In genomic region chr3:108189897-108190296, GRCm38 (mm10) we compare ENCODE assay signal across 15 mouse cellular contexts. TPM values are rescaled to one million over a fixed set of nuclear protein-coding genes. Genes with fewer than 3 reads are reported as not detected.
DNase-seq lines count a peak whose midpoint lies in the region; ATAC-seq and TF ChIP-seq lines count a peak whose summit lies in the region.
"Had no signal": no experiment of that assay in that cellular context is flagged by ENCODE, and none has a peak within 500 bp of the region (broad histone marks: within the 10 kb centered on the region; RNA-seq: fewer than 3 reads in every experiment).

No protein-coding gene starts in this region.

- peak; percentile 2 to 12 for DNase-seq in heart, adult 2 months
- no peak for DNase-seq in heart, adult 9 months (ENCODE audit: low spot score in 2 of 2)
- DNase-seq in limb, embryonic 10.5 days (ENCODE audit: low spot score): no peak
- peak; percentile 1 for DNase-seq in urinary bladder, postnatal 14 days (ENCODE audit: low spot score)
- no peak for DNase-seq in urinary bladder, postnatal 25 days (ENCODE audit: low spot score)
- peak; percentile 12 for DNase-seq in stomach, postnatal 0 days (ENCODE audit: low spot score)
- DNase-seq: adrenal gland, adult 2 months; kidney, adult 11 months; kidney, postnatal 4 days; spleen, adult 18-20 months had no signal

- 24% methylated on average over 5 of the region's 5 CpGs for WGBS in heart, adult 2 months
- 54% methylated on average over 5 of the region's 5 CpGs for WGBS in limb, embryonic 13.5 days
- WGBS in limb, embryonic 10.5 days: 69% methylated on average over 5 of the region's 5 CpGs
- 29% methylated on average over 5 of the region's 5 CpGs for WGBS in stomach, postnatal 0 days

- H3K4me3 ChIP-seq in heart, adult 2 months: no peak overlapping the region
- no peak overlapping the region for H3K4me3 ChIP-seq in limb, embryonic 13.5 days
- H3K4me3 ChIP-seq in limb, embryonic 10.5 days: no peak overlapping the region
- no peak overlapping the region for H3K4me3 ChIP-seq in stomach, postnatal 0 days (ENCODE audit: low read depth, low read length)

- intact Hi-C loops in heart, adult 2 months (cut with DNase I): no loop called here

- no peaks in the 10 kb centered on the region for H3K27me3 ChIP-seq in heart, adult 2 months (ENCODE audit: control insufficient read depth, insufficient read depth, low read length)
- peaks cover 21% of the 10 kb centered on the region for H3K27me3 ChIP-seq in limb, embryonic 13.5 days
- H3K27me3 ChIP-seq in limb, embryonic 10.5 days (ENCODE audit: low read depth, poor library complexity, severe bottlenecking): peaks cover 30% of the 10 kb centered on the region
- H3K27me3 ChIP-seq in stomach, postnatal 0 days (ENCODE audit: control insufficient read depth, insufficient read depth, low read length): no peaks in the 10 kb centered on the region

- no peak overlapping the region for H3K27ac ChIP-seq in heart, adult 2 months
- H3K27ac ChIP-seq in limb, embryonic 13.5 days: no peak overlapping the region
- no peak overlapping the region for H3K27ac ChIP-seq in limb, embryonic 10.5 days
- H3K27ac ChIP-seq in stomach, postnatal 0 days (replicated peaks): no peak overlapping the region

- peaks cover 6% of the 10 kb centered on the region; the same call in 1 of the 2 replicates for H3K4me1 ChIP-seq in heart, adult 2 months (ENCODE audit: control insufficient read depth, insufficient read depth, low read length)
- H3K4me1 ChIP-seq in limb, embryonic 13.5 days: peaks cover 16% of the 10 kb centered on the region; the same call in 1 of the 2 replicates
- H3K4me1 ChIP-seq in limb, embryonic 10.5 days: peaks cover 43% of the 10 kb centered on the region
- H3K4me1 ChIP-seq in stomach, postnatal 0 days (replicated peaks; ENCODE audit: control insufficient read depth, insufficient read depth): no peaks in the 10 kb centered on the region

- H3K9me3 ChIP-seq in limb, embryonic 13.5 days: no peaks in the 10 kb centered on the region
- H3K9me3 ChIP-seq in limb, embryonic 10.5 days (replicated peaks): no peaks in the 10 kb centered on the region
- no peaks in the 10 kb centered on the region for H3K9me3 ChIP-seq in stomach, postnatal 0 days (ENCODE audit: control insufficient read depth, low read length)

- no peaks in the 10 kb centered on the region for H3K36me3 ChIP-seq in heart, adult 2 months (ENCODE audit: control insufficient read depth, insufficient read depth, low read length)
- H3K36me3 ChIP-seq in limb, embryonic 13.5 days: peaks cover 3% of the 10 kb centered on the region; the same call in 1 of the 2 replicates
- 0 out of 2 replicates have a peak, but pooled peaks cover 9% of the 10 kb centered on the region for H3K36me3 ChIP-seq in limb, embryonic 10.5 days
- no peaks in the 10 kb centered on the region for H3K36me3 ChIP-seq in stomach, postnatal 0 days (ENCODE audit: control insufficient read depth, insufficient read depth, low read length)

- no peak overlapping the region for H3K9ac ChIP-seq in heart, adult 2 months (ENCODE audit: low read depth, low read length)
- H3K9ac ChIP-seq in limb, embryonic 13.5 days: peak overlapping the region; percentile 19; the same call in 1 of the 2 replicates
- peak overlapping the region; percentile 13; the same call in 1 of the 2 replicates for H3K9ac ChIP-seq in stomach, postnatal 0 days (ENCODE audit: low read length)

- TF ChIP-seq EP300 in heart, adult 2 months (IDR thresholded peaks at IDR 0.05; ENCODE audit: insufficient read depth, low read depth, low read length): no peak
- TF ChIP-seq EP300 in stomach, postnatal 0 days (optimal IDR thresholded peaks at IDR 0.05): no peak

- no peak for TF ChIP-seq CTCF in heart, adult 2 months (IDR thresholded peaks at IDR 0.05)
- no peak for TF ChIP-seq CTCF in stomach, postnatal 0 days (IDR thresholded peaks at IDR 0.05; ENCODE audit: low read depth)

- TF ChIP-seq POLR2A in heart, adult 2 months (IDR thresholded peaks at IDR 0.05; ENCODE audit: insufficient read depth, low read depth, low read length): no peak

- no peak for ATAC-seq in limb, embryonic 13.5 days (ENCODE audit: low FRiP score, low read depth)
- ATAC-seq in stomach, postnatal 0 days (ENCODE audit: low FRiP score, low TSS enrichment): no peak
- no peak for ATAC-seq in megakaryocyte-erythroid progenitor cell, adult 5-6 weeks (replicated peaks; ENCODE audit: low FRiP score, low TSS enrichment, poor library complexity, severe bottlenecking)

- H3K4me2 ChIP-seq in limb, embryonic 13.5 days (replicated peaks): no peak overlapping the region
- H3K4me2 ChIP-seq in stomach, postnatal 0 days (replicated peaks; ENCODE audit: low read depth): peak overlapping the region; percentile 17; the same call in 1 of the 2 replicates

- no peaks in the 10 kb centered on the region for H3K79me2 ChIP-seq in heart, adult 2 months (replicated peaks; ENCODE audit: control insufficient read depth, insufficient read depth, low read length)

RNA-seq across cellular contexts. Expression of gene Amigo1, which starts 3.8 kb away (rescaled TPM):
- total RNA-seq in heart, adult 2 months (2021): 10 to 100 TPM; 16.8 to 17.7 TPM
- 16.4 and 18.6 TPM in 2 replicates for polyA plus RNA-seq in heart, adult 2 months (2012; rRNA removed)
- polyA plus RNA-seq in limb, embryonic 13.5 days (2015; fragmentation: Nextera tagmentation; extraction: Ambion mirVana): 4.3 and 4.4 TPM in 2 replicates
- polyA plus RNA-seq in limb, embryonic 10.5 days (2016; fragmentation: Nextera tagmentation; extraction: Ambion mirVana): 2.6 and 3.0 TPM in 2 replicates
- polyA plus RNA-seq in stomach, postnatal 0 days (2015; fragmentation: Nextera tagmentation; extraction: Ambion mirVana): 3.0 and 3.5 TPM in 2 replicates
- 1.3 and 2.3 TPM in 2 replicates for total RNA-seq in megakaryocyte-erythroid progenitor cell, adult 5-6 weeks (2014; fragmentation: Nextera tagmentation)
- 0.66 and 1.9 TPM in 2 replicates for total RNA-seq in megakaryocyte-erythroid progenitor cell, adult 5-6 weeks (2017)

RNA-seq across cellular contexts. Expression of gene Cyb561d1, which starts 11.1 kb away (rescaled TPM):
- total RNA-seq in heart, adult 2 months (2021): 1 to 10 TPM; 4.9 to 5.4 TPM
- 5.7 and 7.1 TPM in 2 replicates for polyA plus RNA-seq in heart, adult 2 months (2012; rRNA removed)
- 1.8 and 2.1 TPM in 2 replicates for polyA plus RNA-seq in limb, embryonic 13.5 days (2015; fragmentation: Nextera tagmentation; extraction: Ambion mirVana)
- 1.6 and 2.1 TPM in 2 replicates for polyA plus RNA-seq in limb, embryonic 10.5 days (2016; fragmentation: Nextera tagmentation; extraction: Ambion mirVana)
- 5.5 TPM in 2 replicates for polyA plus RNA-seq in stomach, postnatal 0 days (2015; fragmentation: Nextera tagmentation; extraction: Ambion mirVana)
- total RNA-seq in megakaryocyte-erythroid progenitor cell, adult 5-6 weeks (2014; fragmentation: Nextera tagmentation): 3.8 and 5.0 TPM in 2 replicates
- total RNA-seq in megakaryocyte-erythroid progenitor cell, adult 5-6 weeks (2017): 3.5 and 4.6 TPM in 2 replicates

RNA-seq across cellular contexts. Expression of gene Atxn7l2, which starts 20.8 kb away (rescaled TPM):
- total RNA-seq in heart, adult 2 months (2021): 1 to 10 TPM; 1.8 to 2.6 TPM
- polyA plus RNA-seq in heart, adult 2 months (2012; rRNA removed): 4.1 and 4.2 TPM in 2 replicates
- 25.4 and 26.7 TPM in 2 replicates for polyA plus RNA-seq in limb, embryonic 13.5 days (2015; fragmentation: Nextera tagmentation; extraction: Ambion mirVana)
- 23.3 and 25.7 TPM in 2 replicates for polyA plus RNA-seq in limb, embryonic 10.5 days (2016; fragmentation: Nextera tagmentation; extraction: Ambion mirVana)
- polyA plus RNA-seq in stomach, postnatal 0 days (2015; fragmentation: Nextera tagmentation; extraction: Ambion mirVana): 4.3 and 4.8 TPM in 2 replicates
- 8.3 and 12.1 TPM in 2 replicates for total RNA-seq in megakaryocyte-erythroid progenitor cell, adult 5-6 weeks (2014; fragmentation: Nextera tagmentation)
- total RNA-seq in megakaryocyte-erythroid progenitor cell, adult 5-6 weeks (2017): 1.9 and 3.2 TPM in 2 replicates

RNA-seq across cellular contexts. Expression of gene Gpr61, which starts 35.2 kb away (rescaled TPM):
- not detected for total RNA-seq in heart, adult 2 months (2021)
- polyA plus RNA-seq in heart, adult 2 months (2012; rRNA removed): 0.04 TPM in 1 of 2 replicates, not detected in the other
- polyA plus RNA-seq in limb, embryonic 13.5 days (2015; fragmentation: Nextera tagmentation; extraction: Ambion mirVana): 0.09 and 0.19 TPM in 2 replicates
- polyA plus RNA-seq in limb, embryonic 10.5 days (2016; fragmentation: Nextera tagmentation; extraction: Ambion mirVana): 0.08 TPM in 1 of 2 replicates, not detected in the other
- polyA plus RNA-seq in stomach, postnatal 0 days (2015; fragmentation: Nextera tagmentation; extraction: Ambion mirVana): 0.11 TPM in 2 replicates
- total RNA-seq in megakaryocyte-erythroid progenitor cell, adult 5-6 weeks (2014; fragmentation: Nextera tagmentation): not detected in 2 replicates
- not detected in 2 replicates for total RNA-seq in megakaryocyte-erythroid progenitor cell, adult 5-6 weeks (2017)
- total RNA-seq: granulocyte monocyte progenitor cell, adult 5-6 weeks; liver, adult 2 months; megakaryocyte progenitor cell, adult 5-6 weeks had no signal
- polyA plus RNA-seq: liver, adult 2 months had no signal

RNA-seq across cellular contexts. Expression of gene Sypl2, which starts 36.6 kb away (rescaled TPM):
- total RNA-seq in heart, adult 2 months (2021): 1 to 10 TPM in 1 of 2 experiments, under 1 TPM in 1; 0.77 to 1.2 TPM
- 0.44 and 0.64 TPM in 2 replicates for polyA plus RNA-seq in heart, adult 2 months (2012; rRNA removed)
- 1.4 and 1.7 TPM in 2 replicates for polyA plus RNA-seq in limb, embryonic 13.5 days (2015; fragmentation: Nextera tagmentation; extraction: Ambion mirVana)
- 0.23 and 0.56 TPM in 2 replicates for polyA plus RNA-seq in limb, embryonic 10.5 days (2016; fragmentation: Nextera tagmentation; extraction: Ambion mirVana)
- polyA plus RNA-seq in stomach, postnatal 0 days (2015; fragmentation: Nextera tagmentation; extraction: Ambion mirVana): 0.04 and 0.05 TPM in 2 replicates
- not detected in 2 replicates for total RNA-seq in megakaryocyte-erythroid progenitor cell, adult 5-6 weeks (2014; fragmentation: Nextera tagmentation)
- not detected in 2 replicates for total RNA-seq in megakaryocyte-erythroid progenitor cell, adult 5-6 weeks (2017)
- total RNA-seq: granulocyte monocyte progenitor cell, adult 5-6 weeks; megakaryocyte progenitor cell, adult 5-6 weeks had no signal

Comparison
In these comparisons a context has a peak if more than half of its experiments do, and no peak if none do; other contexts are left out.
1. DNase-seq: peak in heart, adult 2 months (2 of 2), urinary bladder, postnatal 14 days (single experiment) and stomach, postnatal 0 days (single experiment); none in heart, adult 9 months (0 of 2), limb, embryonic 10.5 days (single experiment) and urinary bladder, postnatal 25 days (single experiment).